Mouse (Mus musculus): ENCODE data around the gene Zdhhc20.
"Not testable (repeated sequence)": the region's sequence is repeated elsewhere in the genome, so short reads cannot be mapped to it uniquely, and the experiment has no call there.

Gene Zdhhc20

GRCm38 (mm10) chr14:57890011-57890842, at the start of gene Zdhhc20:
Zdhhc20 (minus strand) TSS chr14:57890276.
- peak; percentile 99 for DNase-seq (ENCODE audit: inconsistent ontology term)

GRCm38 (mm10) chr14:57937297-57937696, 47.2 kb upstream of the Zdhhc20 start:
- DNase-seq (ENCODE audit: inconsistent ontology term), result no peak

GRCm38 (mm10) chr14:57934666-57935065, 44.6 kb upstream of the Zdhhc20 start:
- DNase-seq (ENCODE audit: inconsistent ontology term), result no peak

DNA sequence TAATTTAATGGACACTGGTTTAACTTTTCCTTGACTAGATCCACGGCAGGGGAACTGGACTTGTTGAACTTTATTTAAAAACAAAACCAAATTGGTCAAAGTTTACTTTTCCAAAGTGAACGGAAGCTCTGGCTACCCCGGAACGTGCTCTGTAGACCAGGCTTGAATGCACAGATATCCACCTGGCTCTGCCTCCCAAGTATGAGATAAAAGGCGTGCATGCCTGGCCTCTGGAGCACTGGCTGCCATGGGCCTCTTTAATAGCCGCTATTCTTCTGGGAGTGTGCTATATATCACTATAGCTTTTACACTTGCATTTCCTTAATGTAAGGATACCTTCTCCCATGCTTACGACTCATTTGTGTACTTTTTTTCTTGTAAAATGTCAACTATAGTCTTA, 43.5 kb upstream of the Zdhhc20 start:
- no peak for DNase-seq (ENCODE audit: inconsistent ontology term)

DNA sequence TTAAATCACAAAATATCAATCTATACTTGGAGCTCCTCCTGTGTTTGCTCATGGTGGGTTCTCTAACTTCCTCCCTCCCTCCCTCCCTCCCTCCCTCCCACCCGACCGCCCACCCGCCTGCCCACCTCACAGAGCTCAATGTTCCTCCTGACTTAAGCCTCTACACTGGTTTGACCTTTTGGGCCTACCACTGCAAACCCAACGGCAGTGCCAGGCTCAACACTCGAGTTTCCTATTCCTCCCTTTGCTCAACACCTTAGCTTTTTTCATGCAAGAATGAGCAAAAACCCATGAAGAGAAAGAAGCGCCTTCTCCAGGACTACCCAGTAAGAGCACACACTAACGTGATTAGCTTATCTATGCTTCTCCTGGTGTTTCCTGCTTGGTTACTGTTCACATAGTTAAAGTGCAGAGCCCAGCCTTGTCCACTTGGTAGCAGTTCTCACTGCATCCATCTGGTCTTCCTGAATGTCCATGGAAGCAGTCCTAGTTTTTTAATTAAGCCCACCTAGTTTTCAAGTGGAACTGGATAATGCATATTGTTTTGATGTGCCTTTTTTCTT, 42.9 kb upstream of the Zdhhc20 start:
- DNase-seq (ENCODE audit: inconsistent ontology term), result no peak

DNA sequence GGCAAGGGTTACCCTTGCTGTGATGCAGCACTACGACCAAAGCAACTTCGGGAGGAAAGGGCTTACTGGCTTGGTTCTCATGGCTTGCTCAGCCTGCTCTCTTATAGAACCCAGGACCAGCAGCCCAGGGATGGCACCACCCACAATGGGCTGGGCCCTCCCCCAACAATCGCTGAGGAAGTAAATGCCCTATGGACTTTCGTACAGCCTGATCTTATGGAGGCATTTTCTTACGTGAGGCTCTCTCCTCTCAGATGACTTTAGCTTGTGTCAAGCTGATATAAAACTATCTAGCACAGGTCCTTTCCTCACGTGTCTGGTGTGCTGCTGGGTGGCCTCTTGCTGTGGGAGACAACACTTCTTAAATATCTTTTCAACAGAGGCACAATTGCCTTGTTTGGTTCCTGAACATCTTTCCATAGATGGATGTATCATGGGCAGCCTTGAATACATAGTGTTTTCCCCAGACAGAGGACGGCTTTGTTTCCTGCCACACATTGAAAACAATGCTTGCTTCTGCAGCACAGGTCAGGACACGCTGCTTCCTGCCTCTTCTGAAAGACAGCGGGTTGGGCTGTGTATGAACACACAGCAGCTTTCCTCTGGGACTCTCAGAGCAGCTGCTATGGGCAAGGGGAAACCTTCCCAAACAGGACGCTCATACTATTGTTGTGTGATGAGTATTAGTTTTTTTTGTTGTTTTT, 31.5 kb upstream of the Zdhhc20 start:
- peak; percentile 36 for DNase-seq (ENCODE audit: inconsistent ontology term)

DNA sequence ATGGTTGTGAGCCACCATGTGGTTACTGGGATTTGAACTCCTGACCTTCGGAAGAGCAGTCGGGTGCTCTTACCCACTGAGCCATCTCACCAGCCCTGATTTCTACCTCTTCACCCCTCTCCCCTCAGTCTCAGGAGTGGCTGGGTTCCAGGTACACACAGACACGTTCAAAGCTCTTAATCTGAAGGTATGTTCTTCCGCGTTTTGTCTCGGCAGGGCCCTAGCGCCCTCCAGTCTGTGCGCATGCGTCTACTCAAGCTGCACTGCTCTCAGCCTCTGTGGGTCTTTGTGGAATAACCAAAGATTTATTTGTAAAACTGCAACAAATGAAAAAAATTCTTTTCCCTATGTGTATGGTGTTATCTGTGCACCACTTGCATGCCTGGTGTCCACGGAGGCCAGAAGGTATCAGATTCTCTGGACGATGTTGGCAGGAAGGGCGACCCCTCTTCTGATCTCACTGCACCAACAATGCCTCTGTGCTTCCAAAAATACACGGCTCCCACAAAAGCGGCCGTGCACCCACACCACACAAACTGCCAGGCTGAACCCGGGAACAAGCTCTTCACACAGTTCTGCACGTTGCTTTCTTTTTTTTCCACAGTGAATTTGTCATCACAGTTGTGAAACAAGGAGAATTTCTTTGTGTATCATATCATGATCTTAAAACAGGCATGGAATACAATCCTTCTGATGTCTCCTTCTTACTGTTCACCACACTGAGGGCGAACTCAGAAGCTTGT, 30.7 kb upstream of the Zdhhc20 start:
- DNase-seq (ENCODE audit: inconsistent ontology term), result no peak

GRCm38 (mm10) chr14:57919148-57919875, 29.2 kb upstream of the Zdhhc20 start:
- no peak for DNase-seq (ENCODE audit: inconsistent ontology term)

- DNase-seq (ENCODE audit: inconsistent ontology term), result no peak
Observed at GRCm38 (mm10) chr14:57915341-57915740, 25.3 kb upstream of the Zdhhc20 start.

DNA sequence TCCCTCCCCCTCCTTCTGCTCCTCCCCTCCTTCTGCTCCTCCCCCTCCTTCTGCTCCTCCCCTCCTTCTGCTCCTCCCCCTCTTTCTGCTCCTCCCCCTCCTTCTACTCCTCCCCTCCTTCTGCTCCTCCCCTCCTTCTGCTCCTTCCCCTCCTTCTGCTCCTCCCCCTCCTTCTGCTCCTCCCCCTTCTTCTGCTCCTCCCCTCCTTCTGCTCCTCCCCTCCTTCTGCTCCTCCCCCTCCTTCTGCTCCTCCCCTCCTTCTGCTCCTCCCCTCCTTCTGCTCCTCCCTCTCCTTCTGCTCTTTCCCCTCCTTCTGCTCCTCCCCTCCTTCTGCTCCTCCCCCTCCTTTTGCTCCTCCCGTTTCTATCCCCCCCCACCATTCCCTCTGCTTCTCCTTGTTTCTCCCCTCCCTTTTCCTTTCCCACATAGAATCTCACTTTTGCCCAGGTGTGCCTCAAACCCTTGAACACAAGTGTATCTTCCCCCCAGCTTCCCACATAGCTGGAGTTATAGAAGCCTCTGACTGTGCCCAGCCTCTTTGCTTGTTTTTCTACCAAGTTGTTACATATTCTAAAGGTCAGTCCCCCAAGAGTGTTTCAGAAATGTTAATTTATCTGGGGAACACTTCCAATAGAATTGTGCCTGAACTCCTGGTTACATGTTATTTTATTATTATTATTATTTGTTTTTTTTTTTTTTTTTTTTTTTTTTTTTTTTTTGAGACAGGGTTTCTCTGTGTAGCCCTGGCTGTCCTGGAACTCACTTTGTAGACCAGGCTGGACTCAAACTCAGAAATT, 22.3 kb upstream of the Zdhhc20 start:
- DNase-seq (ENCODE audit: inconsistent ontology term), result not testable (repeated sequence)

- not testable (repeated sequence) for DNase-seq (ENCODE audit: inconsistent ontology term)
Observed at GRCm38 (mm10) chr14:57911787-57912186, 21.7 kb upstream of the Zdhhc20 start.

- DNase-seq (ENCODE audit: inconsistent ontology term), result no peak
Observed at GRCm38 (mm10) chr14:57911316-57911715, 21.2 kb upstream of the Zdhhc20 start.

GRCm38 (mm10) chr14:57910501-57911068, 20.5 kb upstream of the Zdhhc20 start:
- peak; percentile 80 for DNase-seq (ENCODE audit: inconsistent ontology term)

GRCm38 (mm10) chr14:57909297-57909696, 19.2 kb upstream of the Zdhhc20 start:
- DNase-seq (ENCODE audit: inconsistent ontology term), result no peak

DNA sequence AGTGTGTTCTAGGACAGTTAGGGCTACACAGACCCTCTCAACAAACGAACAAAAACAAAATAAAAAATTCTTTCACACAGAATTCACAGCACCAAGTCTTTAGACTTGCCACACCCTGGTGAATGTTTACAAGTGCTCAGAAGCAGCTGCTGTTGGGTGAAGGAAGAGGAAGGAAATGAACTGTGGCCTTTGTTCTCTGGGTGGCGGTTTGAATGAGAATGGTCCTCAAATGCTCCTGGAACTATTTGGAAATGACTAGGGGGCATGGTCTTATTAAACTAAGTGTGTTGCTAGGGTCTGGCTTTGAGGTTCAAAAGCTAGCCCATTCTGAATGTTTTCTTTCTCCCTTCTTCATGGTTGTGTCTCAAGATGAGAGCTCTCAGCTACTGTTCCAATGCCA, 18.4 kb upstream of the Zdhhc20 start:
- no peak for DNase-seq (ENCODE audit: inconsistent ontology term)

DNA sequence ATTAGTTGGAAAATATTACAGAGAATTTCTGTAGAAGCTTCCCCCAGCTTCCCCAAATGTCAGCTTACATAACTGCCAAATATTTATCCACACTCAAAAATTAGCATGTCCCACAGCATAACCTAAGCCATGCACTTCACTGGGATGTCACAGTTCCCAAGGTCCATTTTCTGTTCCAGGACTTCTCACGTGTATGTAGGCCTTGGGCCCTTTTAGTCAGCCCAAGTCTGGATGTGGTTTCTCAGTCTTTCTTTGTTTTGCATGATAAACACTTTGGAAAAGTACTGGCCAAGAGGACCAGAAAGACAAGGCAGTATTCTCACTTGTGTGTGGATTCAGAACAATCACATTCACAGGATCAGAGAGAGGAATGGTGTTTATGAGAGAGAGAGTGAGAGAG, 11.9 kb upstream of the Zdhhc20 start:
- no peak for DNase-seq (ENCODE audit: inconsistent ontology term)

DNA sequence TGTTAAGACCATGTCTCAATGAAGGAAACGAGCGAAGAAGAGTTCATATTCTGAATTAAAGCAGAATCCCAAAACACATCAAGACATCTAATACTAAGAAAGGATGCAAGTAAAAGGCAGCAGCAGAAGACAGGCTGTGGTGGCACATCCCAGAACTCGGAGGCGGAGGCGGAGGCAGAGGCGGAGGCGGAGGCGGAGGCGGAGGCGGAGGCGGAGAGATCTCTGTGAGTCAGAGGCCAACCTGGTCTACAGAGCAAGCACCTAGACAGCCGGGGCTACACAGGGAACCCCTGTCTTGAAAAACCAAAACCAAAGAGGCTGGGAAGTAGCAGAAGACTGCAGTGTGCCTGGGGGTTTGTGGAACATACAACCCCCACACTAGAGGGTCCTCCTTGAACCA, 6.8 kb upstream of the Zdhhc20 start:
- DNase-seq (ENCODE audit: inconsistent ontology term), result no peak

DNA sequence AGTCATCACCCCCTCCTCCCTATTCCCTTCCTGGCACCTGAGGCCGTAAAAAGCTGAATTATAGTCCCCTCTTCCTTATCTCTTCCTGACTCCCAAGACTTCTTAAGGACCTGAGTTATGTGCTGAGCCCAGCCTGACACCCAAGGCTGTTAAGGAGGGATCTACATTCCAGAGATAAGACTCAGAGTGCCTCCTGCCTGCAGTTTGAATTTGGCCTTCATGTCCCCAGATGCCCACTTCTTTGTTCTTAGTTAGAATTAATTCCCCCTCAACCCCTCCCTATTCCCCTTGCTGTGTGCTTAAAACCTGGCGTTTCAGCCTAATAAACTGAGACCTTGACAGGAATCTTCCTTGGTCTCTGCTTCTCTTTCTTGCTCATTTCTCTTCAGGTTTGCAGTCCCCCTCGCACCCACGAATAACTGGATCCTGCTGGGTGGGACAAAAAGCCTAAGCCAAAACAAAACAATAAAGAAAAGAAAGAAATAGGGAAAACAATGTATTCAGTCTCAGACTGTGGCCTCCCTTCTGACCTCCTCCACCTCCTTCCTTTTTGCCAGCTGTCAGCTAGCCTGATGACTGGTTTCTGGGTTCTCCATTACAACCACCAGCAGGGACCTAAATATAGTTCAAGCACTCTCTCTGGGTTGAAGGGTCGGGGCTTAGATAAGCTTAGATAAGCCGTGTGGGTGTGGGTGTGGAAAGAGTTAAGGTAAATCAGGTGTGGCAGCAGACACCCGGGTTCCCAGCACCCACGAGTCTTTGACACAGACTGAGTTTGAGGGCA, 6.2 kb upstream of the Zdhhc20 start:
- not testable (repeated sequence) for DNase-seq (ENCODE audit: inconsistent ontology term)

DNA sequence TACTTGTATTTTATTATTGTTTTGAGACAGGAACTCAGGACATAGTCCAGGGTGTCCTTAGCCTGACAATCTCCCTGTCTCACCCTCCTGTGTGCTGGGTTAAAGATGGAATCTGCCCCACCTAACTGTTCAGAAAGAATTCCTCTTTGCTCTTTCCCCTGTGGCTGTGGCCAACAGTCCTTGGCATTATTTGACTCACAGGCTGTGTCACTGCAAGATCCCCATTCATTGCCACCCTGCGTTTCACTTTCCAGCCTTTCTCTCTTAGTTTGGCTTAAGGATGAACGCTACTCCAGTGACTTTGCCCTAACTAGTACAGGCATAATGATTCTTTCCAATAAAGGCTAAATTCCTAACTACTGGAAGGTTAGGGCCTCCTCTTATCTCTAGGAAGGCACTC, 4.3 kb upstream of the Zdhhc20 start:
- no peak for DNase-seq (ENCODE audit: inconsistent ontology term)
